Mouse (Mus musculus) midbrain, embryonic 15.5 days (tissue): Measurements from ENCODE around the gene Krit1. TPM values are rescaled to one million over a fixed set of nuclear protein-coding genes. Genes with fewer than 3 reads are reported as not detected.
"Not testable (repeated sequence)": the region's sequence is repeated elsewhere in the genome, so short reads cannot be mapped to it uniquely, and the experiment has no call there.

Source experiments
- ATAC-seq: fragments of 200-750 bp; cut with Nextera tagmentation; replicated peaks from 2 replicates; pipeline ENCODE4 v1.8.0; 2017; ENCODE audit warnings: moderate TSS enrichment
- H3K27ac ChIP-seq: fragments of 300-500 bp; sonication (generic); 2 replicates; pipeline ENCODE4 v1.5.1; 2015; ENCODE audit warnings: mild to moderate bottlenecking, inconsistent platforms
- H3K27me3 ChIP-seq: fragments of 300-500 bp; sonication (generic); replicated peaks from 2 replicates; pipeline ENCODE4 v1.6.1; 2015; ENCODE audit warnings: inconsistent platforms
- H3K36me3 ChIP-seq: fragments of 300-500 bp; sonication (generic); replicated peaks from 2 replicates; pipeline ENCODE4 v1.6.1; 2015; ENCODE audit warnings: inconsistent platforms
- H3K4me1 ChIP-seq: fragments of 300-500 bp; sonication (generic); 2 replicates; pipeline ENCODE4 v1.6.1; 2015; ENCODE audit warnings: inconsistent platforms
- H3K4me2 ChIP-seq: fragments of 300-500 bp; sonication (generic); 2 replicates; pipeline ENCODE4 v1.6.1; 2015; ENCODE audit warnings: inconsistent platforms, mild to moderate bottlenecking, moderate library complexity
- H3K4me3 ChIP-seq: fragments of 300-500 bp; sonication (generic); 2 replicates; pipeline ENCODE4 v1.5.1; 2015; ENCODE audit warnings: mild to moderate bottlenecking, inconsistent platforms
- H3K9ac ChIP-seq: fragments of 300-500 bp; sonication (generic); 2 replicates; pipeline ENCODE4 v1.6.1; 2015; ENCODE audit warnings: mild to moderate bottlenecking, inconsistent platforms
- H3K9me3 ChIP-seq: fragments of 300-500 bp; sonication (generic); 2 replicates; pipeline ENCODE4 v1.6.1; 2016; ENCODE audit warnings: inconsistent platforms
- WGBS: fragments of 180-500 bp; shearing (Covaris S2); methylation state at CpG from one replicate; pipeline ENCODE4 v1.1.7; 2015; ENCODE audit warnings: mixed read lengths; 5-methylcytosine and 5-hydroxymethylcytosine counted together
- polyA plus RNA-seq: library from polyadenylated mRNA; unstranded; fragments of >200 nt; fragmentation: Nextera tagmentation; extraction: Ambion mirVana; gene quantifications from 2 replicates; pipeline ENCODE4 v1.2.1, GENCODE M21; 2015

The Krit1 gene
- polyA plus RNA-seq, 1 experiment from 2014 or later, result 58.3 TPM

GRCm38 (mm10) chr5:3801672-3802432, 1.1 kb upstream of the Krit1 start:
- Histone ChIP-seq H3K36me3 (no peaks in the 10 kb centered on the region), H3K4me3 (peak overlapping the region; percentile 98), H3K4me1 (peaks cover 29% of the 10 kb centered on the region), H3K9me3 (no peaks in the 10 kb centered on the region), H3K27ac (peak overlapping the region; percentile 92), H3K9ac (peak overlapping the region; percentile 74), H3K4me2 (peak overlapping the region; percentile 80), H3K27me3 (no peaks in the 10 kb centered on the region)
- ATAC-seq, result peak; percentile 7
- WGBS, result 6% methylated on average over 18 of the region's 18 CpGs

GRCm38 (mm10) chr5:3803292-3804165, 545 bp downstream of the Krit1 start:
- H3K4me1 ChIP-seq, result peaks cover 29% of the 10 kb centered on the region
- peak overlapping the region; percentile 74 for H3K9ac ChIP-seq
- H3K9me3 ChIP-seq, result no peaks in the 10 kb centered on the region
- H3K36me3 ChIP-seq, result 0 out of 2 replicates have a peak, but pooled peaks cover 2% of the 10 kb centered on the region
- peak overlapping the region; percentile 92 for H3K27ac ChIP-seq
- H3K4me2 ChIP-seq, result peak overlapping the region; percentile 80
- H3K27me3 ChIP-seq, result no peaks in the 10 kb centered on the region
- H3K4me3 ChIP-seq, result peak overlapping the region; percentile 98
- ATAC-seq, result peak; percentile 85
- under 1% methylated on average over 36 of the region's 36 CpGs for WGBS

- Histone ChIP-seq H3K9me3 (no peaks in the 10 kb centered on the region), H3K4me1 (peaks cover 8% of the 10 kb centered on the region), H3K36me3 (peaks cover 11% of the 10 kb centered on the region; the same call in 1 of the 2 replicates), H3K4me3 (no peak overlapping the region), H3K27me3 (no peaks in the 10 kb centered on the region), H3K4me2 (no peak overlapping the region), H3K27ac (no peak overlapping the region), H3K9ac (no peak overlapping the region)
- 93% methylated on average over 1 of the region's 1 CpGs for WGBS
- no peak for ATAC-seq
These were observed 5.5 kb downstream of the Krit1 start for GRCm38 (mm10) chr5:3808472-3808871.

- H3K9ac ChIP-seq, result no peak overlapping the region
- H3K27ac ChIP-seq, result no peak overlapping the region
- no peak overlapping the region for H3K4me2 ChIP-seq
- no peaks in the 10 kb centered on the region for H3K9me3 ChIP-seq
- no peaks in the 10 kb centered on the region for H3K27me3 ChIP-seq
- peaks cover 29% of the 10 kb centered on the region for H3K36me3 ChIP-seq
- H3K4me1 ChIP-seq, result no peaks in the 10 kb centered on the region
- ATAC-seq, result no peak
- 87% methylated on average over 1 of the region's 1 CpGs for WGBS
- no peak overlapping the region for H3K4me3 ChIP-seq
These were observed 31.1 kb downstream of the Krit1 start for GRCm38 (mm10) chr5:3834107-3834506.

- H3K9ac ChIP-seq, result peak within 1 kb of the TSS; percentile 21
- no peaks in the 10 kb centered on the region for H3K27me3 ChIP-seq
- no peaks in the 10 kb centered on the region for H3K9me3 ChIP-seq
- no peak within 1 kb of the TSS for H3K27ac ChIP-seq
- peak within 1 kb of the TSS; percentile 35 for H3K4me3 ChIP-seq
- H3K36me3 ChIP-seq, result 0 out of 2 replicates have a peak, but pooled peaks cover 9% of the 10 kb centered on the region
- peak within 1 kb of the TSS; percentile 64 for H3K4me2 ChIP-seq
- ATAC-seq, result peak; percentile 62
- 4% methylated on average over 24 of the region's 24 CpGs for WGBS
- H3K4me1 ChIP-seq, result peaks cover 5% of the 10 kb centered on the region; the same call in 1 of the 2 replicates
These were observed 42.0 kb downstream of the Krit1 start, which contains the start of gene Lrrd1 for GRCm38 (mm10) chr5:3845026-3845425. TSS of gene Lrrd1 (plus strand) at chr5:3845173.

- Histone ChIP-seq H3K9ac (no peak overlapping the region), H3K4me2 (no peak overlapping the region), H3K9me3 (no peaks in the 10 kb centered on the region), H3K36me3 (no peaks in the 10 kb centered on the region), H3K27ac (no peak overlapping the region), H3K4me1 (no peaks in the 10 kb centered on the region), H3K4me3 (no peak overlapping the region), H3K27me3 (no peaks in the 10 kb centered on the region)
- 80% methylated on average over 4 of the region's 4 CpGs for WGBS
- no peak for ATAC-seq
These were observed 67.2 kb downstream of the Krit1 start for GRCm38 (mm10) chr5:3870161-3870560.

GRCm38 (mm10) chr5:3872348-3872747, 69.4 kb downstream of the Krit1 start:
- ATAC-seq, result no peak
- Histone ChIP-seq H3K36me3 (no peaks in the 10 kb centered on the region), H3K9me3 (no peaks in the 10 kb centered on the region), H3K4me3 (no peak overlapping the region), H3K27me3 (no peaks in the 10 kb centered on the region), H3K27ac (no peak overlapping the region), H3K4me2 (no peak overlapping the region), H3K4me1 (no peaks in the 10 kb centered on the region), H3K9ac (no peak overlapping the region)
- 20% methylated on average over 1 of the region's 1 CpGs for WGBS

- no peak for ATAC-seq
- no peak overlapping the region for H3K9ac ChIP-seq
- no peak overlapping the region for H3K27ac ChIP-seq
- H3K36me3 ChIP-seq, result no peaks in the 10 kb centered on the region
- 65% methylated on average over 3 of the region's 3 CpGs for WGBS
- H3K9me3 ChIP-seq, result no peaks in the 10 kb centered on the region
- H3K27me3 ChIP-seq, result no peaks in the 10 kb centered on the region
- H3K4me3 ChIP-seq, result no peak overlapping the region
- H3K4me1 ChIP-seq, result no peaks in the 10 kb centered on the region
- no peak overlapping the region for H3K4me2 ChIP-seq
These were observed 70.5 kb downstream of the Krit1 start for GRCm38 (mm10) chr5:3873485-3873884.

- not testable (repeated sequence) for H3K27ac ChIP-seq, H3K4me2 ChIP-seq, H3K27me3 ChIP-seq, H3K9ac ChIP-seq, H3K9me3 ChIP-seq, H3K4me1 ChIP-seq, ATAC-seq, H3K4me3 ChIP-seq, H3K36me3 ChIP-seq
- 89% methylated on average over 7 of the region's 7 CpGs for WGBS
These were observed 83.9 kb downstream of the Krit1 start for GRCm38 (mm10) chr5:3886862-3887261.

- H3K9me3 ChIP-seq, result no peaks in the 10 kb centered on the region
- H3K27ac ChIP-seq, result no peak overlapping the region
- H3K4me2 ChIP-seq, result no peak overlapping the region
- no peak for ATAC-seq
- H3K4me1 ChIP-seq, result peaks cover 10% of the 10 kb centered on the region
- no peaks in the 10 kb centered on the region for H3K27me3 ChIP-seq
- no peak overlapping the region for H3K4me3 ChIP-seq
- no peaks in the 10 kb centered on the region for H3K36me3 ChIP-seq
- H3K9ac ChIP-seq, result no peak overlapping the region
These were observed 86.2 kb downstream of the Krit1 start for GRCm38 (mm10) chr5:3889201-3889600.

- H3K27me3 ChIP-seq, H3K4me1 ChIP-seq, H3K27ac ChIP-seq, H3K36me3 ChIP-seq, H3K9me3 ChIP-seq: not testable (repeated sequence)
- peak within 1 kb of the TSS; percentile 39; the same call in 1 of the 2 replicates for H3K9ac ChIP-seq
- peak within 1 kb of the TSS; percentile 62 for H3K4me2 ChIP-seq
- WGBS, result 0% methylated on average over 9 of the region's 47 CpGs
- H3K4me3 ChIP-seq, result peak within 1 kb of the TSS; percentile 42
- peak; percentile 99 for ATAC-seq
These were observed 90.7 kb downstream of the Krit1 start, which contains the start of gene Mterf1a for GRCm38 (mm10) chr5:3893459-3894293. TSS of gene Mterf1a (minus strand) at chr5:3893933.

GRCm38 (mm10) chr5:3894294-3894619, 91.3 kb downstream of the Krit1 start:
- not testable (repeated sequence) for H3K27me3 ChIP-seq, H3K4me1 ChIP-seq, H3K27ac ChIP-seq, H3K36me3 ChIP-seq, H3K9ac ChIP-seq, H3K9me3 ChIP-seq
- Histone ChIP-seq H3K4me3 (peak overlapping the region; percentile 32; the same call in 1 of the 2 replicates), H3K4me2 (0 out of 2 replicates have a peak overlapping the region, but pooled peaks have one; percentile 34)
- ATAC-seq, result peak; percentile 18; the same call in 1 of the 2 replicates
- WGBS, result 96% methylated on average over 4 of the region's 4 CpGs
